Mouse (Mus musculus) E14TG2a.4 (cell line): ENCODE data around the gene Diaph3.

Source experiments
- H3K27me3 ChIP-seq: 2 replicates; pipeline ENCODE4 v1.6.1; 2014; ENCODE audit warnings: low read length, control low read depth; ENCODE audit not compliant: insufficient read depth
- H3K36me3 ChIP-seq: 2 replicates; pipeline ENCODE4 v1.6.1; 2014; ENCODE audit warnings: low read length, control low read depth; ENCODE audit not compliant: insufficient read depth
- H3K4me1 ChIP-seq: replicated peaks from 2 replicates; pipeline ENCODE4 v1.6.1; 2014; ENCODE audit warnings: low read depth, low read length, control low read depth
- H3K4me3 ChIP-seq: replicated peaks from 2 replicates; pipeline ENCODE4 v1.5.1; 2014; ENCODE audit warnings: mild to moderate bottlenecking, low read length
- H3K9me3 ChIP-seq: 2 replicates; pipeline ENCODE4 v1.6.1; 2014; ENCODE audit warnings: low read length, control low read depth
- CTCF ChIP-seq: conservative IDR thresholded peaks from 2 replicates; pipeline ENCODE4 v1.5.1; 2014; ENCODE audit warnings: low read length
- NANOG ChIP-seq: IDR thresholded peaks from 2 replicates; pipeline ENCODE4 v1.6.1; 2014; ENCODE audit warnings: borderline replicate concordance, low read length, mixed read lengths
- POU5F1 ChIP-seq: IDR thresholded peaks from 2 replicates; pipeline ENCODE4 v1.6.1; 2014; ENCODE audit warnings: low read length, borderline replicate concordance

Diaph3 gene

DNA sequence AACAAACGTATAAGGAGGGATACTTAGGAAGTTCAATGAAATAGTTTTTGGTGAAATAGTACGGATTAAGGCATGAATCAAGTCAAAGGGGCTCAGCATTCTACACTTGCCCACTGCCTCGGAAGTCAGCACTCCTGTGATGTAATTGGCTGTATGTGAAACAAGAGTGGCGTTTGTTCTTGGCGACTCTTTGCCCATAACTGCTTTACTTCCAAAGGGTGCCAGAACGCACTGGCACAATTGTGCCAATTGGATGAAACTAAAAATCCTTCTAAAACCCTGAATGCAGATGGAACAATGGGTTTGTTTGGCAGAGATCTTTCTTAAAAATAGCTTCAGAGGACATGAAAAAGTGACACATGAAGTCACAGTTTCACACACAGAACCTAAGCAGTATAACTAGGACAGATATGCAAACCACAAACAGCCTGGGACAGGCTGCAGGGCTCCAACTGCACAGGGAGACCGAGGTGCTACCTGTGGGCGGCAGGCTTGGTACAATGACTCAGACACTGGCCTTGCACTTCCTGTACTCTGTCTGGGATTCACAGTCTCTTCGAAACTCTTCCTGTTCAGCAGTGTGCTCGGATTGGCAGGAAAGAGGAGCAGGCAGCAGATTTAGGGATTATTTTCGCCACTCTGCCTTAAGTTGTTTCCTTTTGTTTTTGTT is 279.6 kb downstream of the Diaph3 start:
- Histone ChIP-seq H3K36me3 (0 out of 2 replicates have a peak, but pooled peaks cover 5% of the 10 kb centered on the region), H3K9me3 (no peaks in the 10 kb centered on the region), H3K27me3 (no peaks in the 10 kb centered on the region), H3K4me3 (no peak overlapping the region), H3K4me1 (peaks cover 4% of the 10 kb centered on the region; the same call in 1 of the 2 replicates)
- TF ChIP-seq CTCF (no peak), NANOG (no peak), POU5F1 (no peak)

DNA sequence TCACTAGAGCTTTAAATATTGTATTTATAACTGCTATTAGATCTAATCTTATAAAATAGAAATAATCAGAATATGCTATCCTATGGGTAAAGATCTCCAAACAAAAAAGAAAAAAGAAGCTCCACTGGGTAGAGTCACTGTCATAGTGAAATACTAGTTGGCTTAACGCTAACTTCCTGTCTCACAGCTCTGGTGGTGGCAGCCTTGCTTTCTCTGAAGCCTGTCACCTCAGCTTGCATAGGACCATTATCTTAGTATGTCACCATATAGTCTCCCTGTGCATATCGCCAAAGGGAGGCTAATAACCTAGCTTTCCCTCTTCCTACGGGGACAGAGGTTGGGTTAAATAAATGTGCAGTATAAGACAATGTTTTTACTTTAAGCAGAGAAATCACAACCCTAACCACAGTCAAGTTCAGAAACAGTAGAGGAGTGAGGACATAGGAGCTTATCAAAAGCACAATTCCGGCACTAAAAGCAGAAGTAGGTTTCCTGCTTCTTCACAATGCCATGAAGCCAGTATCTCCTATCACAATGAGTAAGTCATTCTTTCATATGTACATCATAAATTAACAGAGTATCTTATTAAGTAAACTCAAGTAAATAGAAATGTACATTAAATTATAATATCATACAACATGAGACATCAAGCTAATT is 293.8 kb downstream of the Diaph3 start:
- Histone ChIP-seq H3K27me3 (no peaks in the 10 kb centered on the region), H3K9me3 (no peaks in the 10 kb centered on the region), H3K4me1 (no peaks in the 10 kb centered on the region), H3K36me3 (no peaks in the 10 kb centered on the region), H3K4me3 (no peak overlapping the region)
- TF ChIP-seq CTCF (no peak), POU5F1 (no peak), NANOG (no peak)

DNA sequence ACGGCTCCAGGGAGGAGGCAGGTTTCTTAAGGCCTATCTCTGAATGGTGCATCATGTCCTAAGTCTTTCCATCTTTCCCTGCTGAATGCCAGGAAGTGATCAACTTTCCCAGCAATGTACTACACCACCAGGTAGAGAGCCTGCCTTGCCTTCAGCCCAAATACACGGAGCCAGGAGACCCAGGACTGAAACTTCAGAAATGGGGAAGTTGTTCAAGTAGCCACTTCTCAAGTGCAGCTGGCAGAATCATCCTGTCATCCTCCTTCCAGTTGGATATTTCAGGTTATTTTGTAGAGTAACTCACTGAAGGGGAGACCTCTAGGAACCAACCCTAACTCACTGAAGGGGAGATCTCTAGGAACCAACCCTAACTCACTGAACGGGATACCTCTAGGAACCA is 297.0 kb downstream of the Diaph3 start:
- Histone ChIP-seq H3K4me3 (no peak overlapping the region), H3K27me3 (no peaks in the 10 kb centered on the region), H3K4me1 (no peaks in the 10 kb centered on the region), H3K36me3 (no peaks in the 10 kb centered on the region), H3K9me3 (no peaks in the 10 kb centered on the region)
- TF ChIP-seq POU5F1 (no peak), NANOG (no peak), CTCF (no peak)

DNA sequence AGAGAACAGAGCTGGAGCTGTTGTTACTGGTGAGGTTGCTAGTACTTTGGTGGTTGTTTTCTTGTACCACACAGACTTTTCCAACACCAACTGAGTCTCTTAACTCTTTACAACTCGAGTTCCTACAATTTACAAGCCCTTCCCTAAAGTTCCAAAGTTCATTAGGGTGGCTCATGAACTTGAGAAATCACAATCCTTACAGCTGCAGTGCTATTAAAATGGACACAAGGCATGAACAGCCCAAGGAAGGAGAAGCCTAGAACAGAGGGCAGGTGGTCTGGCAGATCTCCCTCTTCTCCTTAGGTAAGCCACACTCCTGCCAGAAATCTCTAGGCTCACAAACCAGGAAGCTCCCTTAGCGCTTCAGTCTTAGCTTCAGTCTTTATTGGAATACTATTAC is 303.4 kb downstream of the Diaph3 start:
- TF ChIP-seq NANOG (no peak), CTCF (no peak), POU5F1 (no peak)
- Histone ChIP-seq H3K4me1 (no peaks in the 10 kb centered on the region), H3K9me3 (no peaks in the 10 kb centered on the region), H3K36me3 (no peaks in the 10 kb centered on the region), H3K4me3 (no peak overlapping the region), H3K27me3 (no peaks in the 10 kb centered on the region)

DNA sequence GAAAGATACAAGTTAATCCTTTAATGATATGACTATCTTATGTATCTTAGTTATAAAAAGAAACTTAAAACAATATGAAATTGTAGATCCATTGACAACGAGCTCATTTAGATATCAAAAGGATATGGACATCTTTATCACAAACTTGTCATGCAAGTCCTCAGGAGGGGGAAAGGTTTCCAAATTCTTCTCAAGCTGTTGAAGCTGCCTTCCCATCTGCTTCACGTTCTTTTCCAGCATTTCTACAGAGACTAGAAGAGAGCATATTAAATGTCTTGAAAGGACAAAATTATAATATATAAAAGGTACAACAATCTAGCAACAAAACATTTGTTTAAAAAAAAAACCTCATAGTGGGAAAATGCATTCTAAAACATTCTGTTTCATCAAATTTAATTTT is 306.2 kb downstream of the Diaph3 start:
- Histone ChIP-seq H3K4me1 (no peaks in the 10 kb centered on the region), H3K4me3 (no peak overlapping the region), H3K9me3 (no peaks in the 10 kb centered on the region), H3K27me3 (no peaks in the 10 kb centered on the region), H3K36me3 (no peaks in the 10 kb centered on the region)
- TF ChIP-seq NANOG (no peak), POU5F1 (no peak), CTCF (no peak)

DNA sequence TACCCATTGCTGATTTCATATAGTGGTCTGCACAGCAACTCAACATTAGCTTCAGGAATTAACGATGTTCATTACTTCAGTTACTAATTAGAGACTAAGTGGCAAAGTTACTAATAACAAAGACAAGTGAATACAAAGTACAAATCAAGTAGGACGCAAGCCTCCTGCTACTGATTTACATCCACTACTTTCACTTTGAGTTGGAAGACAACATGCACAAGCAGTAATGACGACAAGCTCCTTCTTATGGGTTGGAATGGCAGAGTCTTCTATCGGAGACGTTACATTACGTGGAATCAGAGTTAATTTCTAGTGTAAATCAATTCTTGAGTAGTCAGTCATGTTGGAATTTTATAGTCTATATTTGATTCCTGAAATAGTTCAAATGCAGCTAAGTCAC is 306.8 kb downstream of the Diaph3 start:
- no peaks in the 10 kb centered on the region for H3K9me3 ChIP-seq
- H3K4me3 ChIP-seq = no peak overlapping the region
- TF ChIP-seq NANOG = no peak
- TF ChIP-seq POU5F1 = no peak
- no peak for TF ChIP-seq CTCF
- H3K27me3 ChIP-seq = no peaks in the 10 kb centered on the region
- H3K36me3 ChIP-seq = no peaks in the 10 kb centered on the region
- H3K4me1 ChIP-seq = no peaks in the 10 kb centered on the region

DNA sequence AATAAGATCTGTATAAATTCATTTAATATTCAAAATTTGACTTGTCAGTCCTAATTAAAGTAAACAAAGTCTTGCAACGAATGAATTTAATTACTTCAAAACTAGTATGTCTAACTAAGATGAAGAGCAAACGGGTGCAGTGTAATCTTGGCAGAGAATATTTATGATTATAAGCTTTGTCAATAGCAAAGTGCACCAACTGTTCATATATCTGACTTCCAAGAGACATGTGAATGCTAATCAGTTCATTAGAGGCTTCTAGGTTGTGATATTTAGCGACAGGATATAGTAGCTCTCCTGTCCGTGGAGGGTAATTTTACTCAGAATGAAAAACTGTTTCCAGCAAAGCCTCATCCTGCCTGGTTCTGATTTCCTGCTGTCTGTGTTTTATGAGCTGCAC is 308.0 kb downstream of the Diaph3 start:
- no peaks in the 10 kb centered on the region for H3K36me3 ChIP-seq
- TF ChIP-seq NANOG (no peak), POU5F1 (no peak), CTCF (no peak)
- H3K27me3 ChIP-seq = no peaks in the 10 kb centered on the region
- H3K9me3 ChIP-seq = no peaks in the 10 kb centered on the region
- no peak overlapping the region for H3K4me3 ChIP-seq
- no peaks in the 10 kb centered on the region for H3K4me1 ChIP-seq

DNA sequence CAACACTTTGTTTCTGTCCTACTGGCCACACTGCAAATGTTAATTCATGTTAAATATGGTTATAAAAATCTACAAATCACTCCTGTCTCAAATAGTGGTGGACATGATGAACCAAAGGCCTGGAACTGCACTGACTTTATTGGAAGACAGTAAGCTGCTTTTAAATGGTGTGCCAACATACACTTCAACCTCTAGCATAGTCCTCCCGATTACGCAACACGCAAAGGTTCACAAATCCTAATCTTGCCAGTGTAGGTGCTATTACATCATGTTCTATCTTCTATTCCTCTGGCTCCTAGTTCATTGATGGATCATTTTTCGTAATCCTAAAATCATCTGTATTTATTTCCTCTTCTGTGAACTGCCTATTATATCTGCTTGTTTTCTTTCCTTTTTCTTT is 324.8 kb downstream of the Diaph3 start:
- H3K36me3 ChIP-seq = peaks cover 6% of the 10 kb centered on the region; the same call in 1 of the 2 replicates
- no peaks in the 10 kb centered on the region for H3K4me1 ChIP-seq
- TF ChIP-seq NANOG (no peak), POU5F1 (no peak), CTCF (no peak)
- peaks cover 3% of the 10 kb centered on the region; the same call in 1 of the 2 replicates for H3K9me3 ChIP-seq
- no peak overlapping the region for H3K4me3 ChIP-seq
- H3K27me3 ChIP-seq = no peaks in the 10 kb centered on the region
